ENCODE assay signal across 21 mouse cellular contexts in genomic region chrX:75699949-75700348, GRCm38 (mm10).
DNase-seq lines count a peak whose midpoint lies in the region; ATAC-seq and TF ChIP-seq lines count a peak whose summit lies in the region.
"Had no signal": no experiment of that assay in that cellular context is flagged by ENCODE, and none has a peak within 500 bp of the region (broad histone marks: within the 10 kb centered on the region; RNA-seq: fewer than 3 reads in every experiment).

No protein-coding gene starts in this region.

- no peak for DNase-seq in heart, postnatal 25 days (ENCODE audit: low spot score)
- DNase-seq in kidney, adult 8-10 months = no peak
- no peak for DNase-seq in midbrain, postnatal 0 days (ENCODE audit: low spot score)
- no peak for DNase-seq in left cerebral cortex, postnatal 36 days (ENCODE audit: low spot score in 2 of 2)
- DNase-seq: adrenal gland, adult 2 months; adrenal gland, postnatal 10 days; adrenal gland, postnatal 25 days; cerebellum, adult 11 months; cerebellum, adult 18-20 months; cerebellum, adult 8-10 months; cerebellum, adult 9-11 months; cerebellum, postnatal 14 days; cerebellum, postnatal 36 days; embryo, embryonic 11 days; forebrain, postnatal 0 days had no signal

- no peak overlapping the region for H3K4me3 ChIP-seq in heart, embryonic 14.5 days (ENCODE audit: control insufficient read depth in 1 of 2, insufficient read depth in 1 of 2, low read depth in 1 of 2, low read length in 2 of 2)
- H3K4me3 ChIP-seq in kidney, embryonic 16.5 days (ENCODE audit: low read length) = no peak overlapping the region
- H3K4me3 ChIP-seq in midbrain, postnatal 0 days (ENCODE audit: low read depth, low read length) = no peak overlapping the region
- H3K4me3 ChIP-seq in midbrain, embryonic 13.5 days (replicated peaks) = no peak overlapping the region
- H3K4me3 ChIP-seq: embryonic facial prominence, embryonic 12.5 days; forebrain, embryonic 13.5 days; forebrain, embryonic 15.5 days had no signal

- WGBS in heart, embryonic 14.5 days = 17% methylated on average over 1 of the region's 1 CpGs
- 23% methylated on average over 1 of the region's 1 CpGs for WGBS in kidney, embryonic 16.5 days
- WGBS in midbrain, postnatal 0 days = 36% methylated on average over 1 of the region's 1 CpGs
- WGBS in midbrain, embryonic 13.5 days = 27% methylated on average over 1 of the region's 1 CpGs

- no peak overlapping the region for H3K27ac ChIP-seq in heart, embryonic 14.5 days (replicated peaks in 1 of 2; ENCODE audit: control insufficient read depth in 1 of 2, insufficient read depth in 1 of 2, low read depth in 2 of 2, low read length in 2 of 2)
- H3K27ac ChIP-seq in kidney, embryonic 16.5 days (ENCODE audit: low read length) = no peak overlapping the region
- H3K27ac ChIP-seq in midbrain, postnatal 0 days (ENCODE audit: low read depth, low read length) = no peak overlapping the region
- H3K27ac ChIP-seq in midbrain, embryonic 13.5 days = no peak overlapping the region
- H3K27ac ChIP-seq: embryonic facial prominence, embryonic 12.5 days; forebrain, embryonic 13.5 days; forebrain, embryonic 15.5 days had no signal

- 0 out of 2 replicates have a peak, but pooled peaks have one; percentile 26 for ATAC-seq in heart, embryonic 14.5 days (ENCODE audit: insufficient number of reproducible peaks, insufficient read depth, low FRiP score, low read depth)
- peak; percentile 35; the same call in 1 of the 2 replicates for ATAC-seq in kidney, embryonic 16.5 days (ENCODE audit: low FRiP score, low TSS enrichment)
- 0 out of 2 replicates have a peak, but pooled peaks have one; percentile 44 for ATAC-seq in midbrain, postnatal 0 days (ENCODE audit: low FRiP score)
- ATAC-seq in midbrain, embryonic 13.5 days = no peak
- ATAC-seq: forebrain, embryonic 13.5 days; forebrain, embryonic 15.5 days; forebrain, postnatal 0 days had no signal

- peaks cover 8% of the 10 kb centered on the region; the same call in 1 of the 2 replicates for H3K9me3 ChIP-seq in heart, embryonic 14.5 days (ENCODE audit: control insufficient read depth, low read length)
- H3K9me3 ChIP-seq in kidney, embryonic 16.5 days (ENCODE audit: low read length) = 0 out of 2 replicates have a peak, but pooled peaks cover 4% of the 10 kb centered on the region
- 0 out of 2 replicates have a peak, but pooled peaks cover 8% of the 10 kb centered on the region for H3K9me3 ChIP-seq in midbrain, postnatal 0 days (ENCODE audit: low read length)
- peaks cover 3% of the 10 kb centered on the region; the same call in 1 of the 2 replicates for H3K9me3 ChIP-seq in midbrain, embryonic 13.5 days
- H3K9me3 ChIP-seq: embryonic facial prominence, embryonic 12.5 days; forebrain, embryonic 13.5 days; forebrain, embryonic 15.5 days had no signal

- no peak overlapping the region for H3K9ac ChIP-seq in heart, embryonic 14.5 days (ENCODE audit: low read length)
- no peak overlapping the region for H3K9ac ChIP-seq in kidney, embryonic 16.5 days (replicated peaks; ENCODE audit: low read length)
- no peak overlapping the region for H3K9ac ChIP-seq in midbrain, postnatal 0 days (replicated peaks; ENCODE audit: low read length, poor library complexity, severe bottlenecking)
- H3K9ac ChIP-seq in midbrain, embryonic 13.5 days (replicated peaks) = no peak overlapping the region
- H3K9ac ChIP-seq: embryonic facial prominence, embryonic 12.5 days; forebrain, embryonic 13.5 days; forebrain, embryonic 15.5 days; forebrain, postnatal 0 days had no signal

- no peaks in the 10 kb centered on the region for H3K4me1 ChIP-seq in heart, embryonic 14.5 days (ENCODE audit: control insufficient read depth in 2 of 2, insufficient read depth in 2 of 2, low read length in 2 of 2)
- no peaks in the 10 kb centered on the region for H3K4me1 ChIP-seq in kidney, embryonic 16.5 days (ENCODE audit: insufficient read depth, low read length)
- no peaks in the 10 kb centered on the region for H3K4me1 ChIP-seq in midbrain, postnatal 0 days (ENCODE audit: insufficient read depth, low read length)
- no peaks in the 10 kb centered on the region for H3K4me1 ChIP-seq in midbrain, embryonic 13.5 days (replicated peaks)
- H3K4me1 ChIP-seq: embryonic facial prominence, embryonic 12.5 days; forebrain, embryonic 13.5 days; forebrain, embryonic 15.5 days had no signal

- H3K4me2 ChIP-seq in heart, embryonic 14.5 days (ENCODE audit: low read length) = no peak overlapping the region
- H3K4me2 ChIP-seq in kidney, embryonic 16.5 days (replicated peaks; ENCODE audit: low read depth, low read length) = no peak overlapping the region
- H3K4me2 ChIP-seq in midbrain, postnatal 0 days (ENCODE audit: low read depth, low read length, poor library complexity, severe bottlenecking) = no peak overlapping the region
- H3K4me2 ChIP-seq in midbrain, embryonic 13.5 days (replicated peaks) = no peak overlapping the region
- H3K4me2 ChIP-seq: embryonic facial prominence, embryonic 12.5 days; forebrain, embryonic 13.5 days; forebrain, embryonic 15.5 days had no signal

- TF ChIP-seq CTCF in midbrain, postnatal 0 days (IDR thresholded peaks at IDR 0.05) = no peak

- intact Hi-C loops in heart, postnatal 25 days (cut with DNase I) = no loop called here
- intact Hi-C loops in left cerebral cortex, postnatal 36 days (cut with DNase I) = no loop called here

- H3K36me3 ChIP-seq in heart, embryonic 14.5 days (ENCODE audit: control insufficient read depth, insufficient read depth, low read length) = no peaks in the 10 kb centered on the region
- H3K36me3 ChIP-seq in kidney, embryonic 16.5 days (ENCODE audit: insufficient read depth, low read length) = no peaks in the 10 kb centered on the region
- no peaks in the 10 kb centered on the region for H3K36me3 ChIP-seq in midbrain, postnatal 0 days (ENCODE audit: insufficient read depth, low read length)
- H3K36me3 ChIP-seq in midbrain, embryonic 13.5 days = no peaks in the 10 kb centered on the region
- H3K36me3 ChIP-seq: embryonic facial prominence, embryonic 12.5 days; forebrain, embryonic 15.5 days had no signal

- H3K27me3 ChIP-seq in heart, embryonic 14.5 days (ENCODE audit: control insufficient read depth, insufficient read depth, low read length) = no peaks in the 10 kb centered on the region
- H3K27me3 ChIP-seq in kidney, embryonic 16.5 days (ENCODE audit: insufficient read depth, low read length) = no peaks in the 10 kb centered on the region
- H3K27me3 ChIP-seq in midbrain, postnatal 0 days (ENCODE audit: insufficient read depth, low read length) = no peaks in the 10 kb centered on the region
- H3K27me3 ChIP-seq in midbrain, embryonic 13.5 days = no peaks in the 10 kb centered on the region
- H3K27me3 ChIP-seq: embryonic facial prominence, embryonic 12.5 days; forebrain, embryonic 13.5 days; forebrain, embryonic 15.5 days had no signal
